Mouse (Mus musculus) frontal cortex, adult 2 months (tissue): ENCODE results near the gene Rrp36. TPM values are rescaled to one million over a fixed set of nuclear protein-coding genes. Genes with fewer than 3 reads are reported as not detected.

Source experiments
- DNase-seq, 2 experiments: peaks; one replicate each; pipeline ENCODE4 v3.0.0; 2022; ENCODE audit warnings: low spot score in 1 of 2; ENCODE audit errors: extremely low spot score in 1 of 2
- polyA plus RNA-seq: library from polyadenylated mRNA; depleted of rRNA; stranded (reverse); fragments of >200 nt; gene quantifications from 2 replicates; pipeline ENCODE4 v1.2.3, GENCODE M21; 2012; rRNA removed

Rrp36 gene
- 29.6 and 33.0 TPM in 2 replicates for polyA plus RNA-seq

DNA sequence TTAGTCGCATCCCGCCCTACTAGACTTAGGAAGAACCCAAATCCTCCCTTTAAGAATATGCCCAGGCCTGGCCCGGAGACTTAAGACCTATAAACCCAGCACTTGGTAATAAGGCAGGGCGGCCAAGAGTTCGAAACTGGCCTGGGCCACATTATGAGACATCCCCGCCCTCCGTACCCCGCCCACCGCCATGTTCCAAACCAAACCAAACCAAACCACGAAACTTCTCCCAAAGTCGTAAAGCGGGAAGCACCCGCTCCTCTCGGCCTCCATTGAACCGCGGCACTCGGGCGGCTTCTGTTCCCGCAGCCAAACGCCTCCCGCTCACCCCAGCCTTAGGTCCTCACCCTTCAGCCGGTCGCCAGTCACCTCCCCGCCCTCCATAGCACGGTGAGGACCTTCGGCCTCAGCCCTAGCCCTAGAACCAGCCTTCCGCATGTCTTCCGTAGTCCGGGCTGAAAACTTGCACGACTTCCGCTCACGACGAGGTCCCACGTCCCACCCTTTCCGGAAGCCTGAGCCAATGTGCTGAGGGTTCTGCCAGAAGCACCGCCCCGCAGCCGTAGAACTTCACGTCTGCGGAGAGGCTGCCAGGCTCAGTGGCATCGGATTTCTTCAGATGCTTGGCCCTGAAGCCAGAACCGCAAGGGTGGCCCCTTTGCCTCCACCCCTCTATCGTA lies at the start of gene Rrp36:
TSS of gene Rrp36 (minus strand) at position 503 of the 680 bp plus-strand sequence.
- DNase-seq: peak; percentile 85 to 92

DNA sequence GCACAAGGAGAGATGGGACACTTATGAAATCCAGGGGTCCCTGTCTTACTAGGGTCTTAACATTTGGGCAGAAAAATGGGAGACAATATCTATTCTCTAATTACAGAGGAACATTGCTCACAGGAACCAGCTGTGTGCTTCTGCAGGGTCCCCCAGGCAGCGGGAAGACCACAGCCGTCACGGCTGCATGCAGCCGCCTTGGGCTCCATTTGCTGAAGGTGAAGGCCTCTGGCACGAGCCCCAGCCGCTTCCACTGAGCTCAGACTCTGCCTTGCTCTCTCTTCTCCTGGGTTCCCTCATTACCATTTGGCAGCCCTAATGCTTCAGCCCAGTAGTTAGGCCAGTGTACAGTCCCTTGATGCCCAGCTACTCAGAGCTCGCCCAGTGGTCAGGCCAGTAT lies 46.9 kb upstream of the Rrp36 start:
- no peak for DNase-seq

- peak in 1 of 2 experiments; percentile 32 for DNase-seq
These were observed 40.8 kb upstream of the Rrp36 start for GRCm38 (mm10) chr17:46714756-46715481.

DNA sequence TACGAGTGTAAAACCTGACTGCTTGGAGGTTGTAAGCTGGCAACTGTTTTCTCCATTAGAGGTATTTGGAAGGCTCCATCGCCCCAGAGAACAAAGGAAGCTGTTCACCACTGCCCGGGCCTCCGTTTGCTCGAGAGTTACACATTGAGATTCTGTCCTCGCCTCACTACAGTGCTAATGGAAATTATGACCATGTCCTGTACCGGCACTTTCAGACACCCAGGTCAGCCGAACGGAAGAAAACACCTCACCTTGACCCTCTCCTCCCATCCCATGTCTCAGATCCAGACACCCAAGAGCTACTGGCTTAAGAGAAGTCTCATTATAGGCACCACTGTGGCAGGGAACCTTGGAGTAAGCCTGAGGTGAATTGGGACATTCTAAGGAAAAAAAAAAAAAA lies 39.7 kb upstream of the Rrp36 start:
- DNase-seq: no peak

DNA sequence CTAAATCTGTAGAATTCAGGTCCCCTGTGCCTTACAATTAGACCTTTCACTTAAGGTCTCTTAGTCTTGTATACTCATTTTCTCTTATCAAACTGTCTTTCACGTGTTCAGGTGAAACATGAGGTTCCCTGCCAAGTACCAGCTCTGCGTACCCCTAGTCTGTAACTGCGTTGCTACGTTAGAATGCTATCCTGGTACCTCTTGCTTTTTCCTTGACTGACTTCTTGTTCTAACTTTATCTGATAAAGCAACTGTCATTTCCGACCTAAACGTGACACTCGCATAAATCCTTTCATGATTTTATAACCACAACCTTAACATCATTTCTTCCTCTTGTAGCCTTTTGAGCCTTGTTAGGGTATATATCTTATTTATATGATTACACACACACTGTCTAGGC lies 38.3 kb upstream of the Rrp36 start:
- no peak for DNase-seq

DNA sequence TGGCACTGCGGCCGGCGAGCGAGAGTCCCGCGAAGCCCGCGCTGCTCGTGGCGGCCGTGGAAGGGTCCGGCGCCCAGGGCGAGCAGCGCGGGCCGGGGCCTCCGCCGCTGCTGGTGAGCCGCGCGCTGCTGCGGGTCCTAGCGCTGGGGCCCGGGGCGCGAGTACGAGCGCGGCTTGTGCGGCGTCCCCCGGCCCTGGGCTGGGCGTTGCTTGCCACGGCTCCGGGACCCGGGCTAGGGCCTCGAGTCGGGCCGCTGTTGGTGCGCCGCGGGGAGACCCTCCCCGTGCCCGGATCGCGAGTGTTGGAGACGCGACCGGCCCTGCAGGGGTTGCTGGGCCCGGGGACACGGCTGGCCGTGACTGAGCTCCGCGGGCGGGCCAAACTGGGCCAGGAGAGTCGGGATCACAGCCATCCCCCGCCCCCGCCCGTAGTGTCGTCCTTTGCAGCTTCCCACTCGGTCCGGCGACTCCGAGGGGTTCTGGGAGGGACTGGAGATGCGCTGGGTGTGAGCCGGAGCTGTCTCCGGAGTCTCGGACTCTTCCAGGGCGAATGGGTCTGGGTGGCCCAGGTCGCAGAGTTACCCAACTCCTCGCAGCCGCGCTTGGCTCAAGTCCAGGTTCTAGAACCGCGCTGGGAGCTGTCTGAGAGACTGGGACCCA lies 37.6 kb upstream of the Rrp36 start:
- DNase-seq: peak in 1 of 2 experiments; percentile 32

DNA sequence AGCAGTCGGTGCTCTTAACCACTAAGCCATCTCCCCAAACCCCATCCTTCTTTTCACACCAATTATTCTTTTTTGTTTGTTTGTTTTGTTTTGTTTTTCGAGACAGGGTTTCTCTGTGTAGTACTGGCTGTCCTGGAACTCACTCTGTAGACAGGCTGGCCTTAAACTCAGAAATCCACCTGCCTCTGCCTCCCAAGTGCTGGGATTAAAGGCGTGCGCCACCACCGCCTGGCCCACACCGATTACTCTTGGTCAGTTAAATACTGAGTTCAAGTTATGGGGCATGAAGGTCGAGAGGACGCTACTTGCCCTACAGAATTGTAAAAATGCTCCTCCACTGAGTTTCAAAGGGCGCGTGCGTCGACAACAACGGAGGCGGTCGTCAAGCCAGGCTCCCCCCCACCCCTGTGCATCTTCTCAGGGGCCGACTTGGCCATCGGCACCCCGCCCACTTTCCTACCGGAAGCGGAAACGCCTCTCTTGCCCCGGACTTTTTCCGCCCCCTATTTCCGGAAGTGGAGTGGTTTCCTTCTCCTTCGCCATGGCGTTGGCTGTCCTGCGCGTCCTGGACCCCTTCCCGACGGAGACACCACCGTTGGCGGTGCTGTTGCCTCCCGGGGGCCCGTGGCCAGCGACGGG lies 36.9 kb upstream of the Rrp36 start, which contains the start of gene Pex6:
TSS of gene Pex6 (plus strand) at position 505 of the 639 bp plus-strand sequence.
- peak; percentile 84 to 94 for DNase-seq

- DNase-seq: no peak
These were observed 32.4 kb upstream of the Rrp36 start for GRCm38 (mm10) chr17:46706375-46707089.

GRCm38 (mm10) chr17:46704887-46705835 lies 31.0 kb upstream of the Rrp36 start, which contains the start of gene Ppp2r5d:
Gene Ppp2r5d (minus strand): TSS chr17:46705111.
- DNase-seq: peak; percentile 98

GRCm38 (mm10) chr17:46703971-46704886 lies 30.1 kb upstream of the Rrp36 start:
- DNase-seq: no peak

- no peak for DNase-seq
These were observed 28.4 kb upstream of the Rrp36 start for GRCm38 (mm10) chr17:46702506-46702905.

- DNase-seq: no peak
These were observed 27.9 kb upstream of the Rrp36 start for GRCm38 (mm10) chr17:46702100-46702499.

DNA sequence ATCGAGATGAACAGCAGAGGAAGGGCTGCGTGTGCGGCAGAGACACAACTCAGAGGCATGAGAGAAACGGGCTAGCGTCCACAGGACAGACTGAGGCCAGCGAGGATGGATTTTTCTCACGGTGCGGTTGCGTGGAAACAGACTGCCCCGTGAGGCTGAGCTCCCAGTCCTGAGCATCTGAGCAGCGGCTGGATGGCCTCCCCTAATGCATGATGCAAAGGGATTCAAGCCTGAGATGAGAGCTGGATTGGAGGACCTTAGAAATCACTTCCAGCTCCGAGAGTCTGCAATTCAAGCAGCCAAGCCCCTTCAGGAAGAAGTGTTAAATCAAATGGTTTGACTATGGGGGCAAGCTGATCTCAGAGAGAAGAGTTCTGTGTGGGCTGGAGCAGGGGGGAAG lies 27.3 kb upstream of the Rrp36 start:
- DNase-seq: peak in 1 of 2 experiments; percentile 32

GRCm38 (mm10) chr17:46699912-46700311 lies 25.8 kb upstream of the Rrp36 start:
- DNase-seq: no peak

DNA sequence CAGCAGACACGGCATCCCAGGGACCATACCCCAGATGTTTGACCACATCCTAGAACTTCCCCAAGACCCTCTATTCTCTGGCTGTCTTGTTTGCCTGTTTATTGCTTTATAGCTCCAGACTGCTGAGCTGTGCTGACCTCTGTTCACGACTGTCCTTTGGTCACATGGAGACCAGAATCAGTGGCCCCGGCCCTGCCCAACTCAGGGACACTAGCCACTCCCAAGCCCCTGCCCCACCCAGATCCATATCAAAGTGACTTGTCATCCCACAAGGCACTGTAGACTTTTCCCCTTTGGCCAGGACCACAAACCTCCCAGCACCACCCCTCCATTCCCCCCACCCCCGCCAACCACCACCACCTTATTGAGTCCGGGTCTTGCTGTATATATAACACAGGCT lies 25.1 kb upstream of the Rrp36 start:
- DNase-seq: no peak

GRCm38 (mm10) chr17:46698515-46698914 lies 24.4 kb upstream of the Rrp36 start:
- DNase-seq: no peak

GRCm38 (mm10) chr17:46694517-46695063 lies 20.4 kb upstream of the Rrp36 start:
- no peak for DNase-seq

DNA sequence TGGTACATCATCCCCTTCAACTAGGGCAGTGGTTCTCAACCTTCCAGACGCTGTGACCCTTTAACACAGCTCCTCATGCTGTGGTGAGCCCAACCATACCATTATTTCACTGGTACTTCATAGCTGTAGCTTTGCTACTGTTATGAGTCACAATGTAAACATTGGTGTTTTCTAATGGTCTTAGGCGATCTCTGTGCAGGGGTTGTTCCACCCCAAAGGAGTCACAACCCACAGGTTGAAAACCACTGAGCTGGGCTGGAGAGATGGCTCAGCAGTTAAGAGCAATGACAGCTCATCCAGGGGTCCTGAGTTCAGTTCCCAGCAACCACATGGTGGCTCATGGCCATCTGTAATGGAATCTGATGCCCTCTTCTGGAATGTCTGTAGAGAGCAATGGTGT lies 17.2 kb upstream of the Rrp36 start:
- no peak for DNase-seq
